Mouse (Mus musculus) ES-E14 (cell line): ENCODE measurements around the gene Slc24a4. TPM values are rescaled to one million over a fixed set of nuclear protein-coding genes. Genes with fewer than 3 reads are reported as not detected.
"Not testable (repeated sequence)": the region's sequence is repeated elsewhere in the genome, so short reads cannot be mapped to it uniquely, and the experiment has no call there.

Experiments
- DNase-seq: peaks from one replicate; pipeline ENCODE4 v3.0.0-alpha.2; 2013; ENCODE audit warnings: low read depth, low spot score
- H3K27ac ChIP-seq: 2 replicates; pipeline ENCODE4 v1.5.1; 2012; ENCODE audit warnings: low read depth, mild to moderate bottlenecking, low read length, moderate library complexity, mixed read lengths; ENCODE audit not compliant: poor library complexity, insufficient read depth, severe bottlenecking
- H3K36me3 ChIP-seq: 2 replicates; pipeline ENCODE4 v1.6.1; 2012; ENCODE audit warnings: mild to moderate bottlenecking, low read length, moderate library complexity, mixed read lengths; ENCODE audit not compliant: control insufficient read depth, poor library complexity, insufficient read depth, severe bottlenecking
- H3K4me1 ChIP-seq, 2 experiments: fragments of 150-350 bp in 1 of 2; sonication (generic) in 1 of 2; 2 replicates each; pipeline ENCODE4 v1.6.1; 2012; ENCODE audit warnings: low read length in 2 of 2, mild to moderate bottlenecking in 1 of 2, mixed read lengths in 1 of 2; ENCODE audit not compliant: control insufficient read depth in 2 of 2, insufficient read depth in 2 of 2, poor library complexity in 1 of 2
- H3K4me3 ChIP-seq, 2 experiments: fragments of 150-350 bp in 1 of 2; sonication (generic) in 1 of 2; 2 replicates each; pipeline ENCODE4 v1.5.1; 2012; ENCODE audit warnings: low read length in 2 of 2, low read depth in 1 of 2, mild to moderate bottlenecking in 1 of 2, mixed read lengths in 1 of 2; ENCODE audit not compliant: insufficient read depth in 1 of 2, poor library complexity in 1 of 2, severe bottlenecking in 1 of 2
- H3K9ac ChIP-seq: 2 replicates; pipeline ENCODE4 v1.6.1; 2012; ENCODE audit warnings: low read depth, mild to moderate bottlenecking, low read length, mixed read lengths; ENCODE audit not compliant: poor library complexity, insufficient read depth, severe bottlenecking
- H3K9me3 ChIP-seq: fragments of 150-350 bp; sonication (generic); 2 replicates; pipeline ENCODE4 v1.6.1; 2012; ENCODE audit warnings: low read depth, mild to moderate bottlenecking, low read length; ENCODE audit not compliant: control insufficient read depth, insufficient read depth
- CHD2 ChIP-seq: IDR thresholded peaks from 2 replicates; pipeline ENCODE4 v1.6.1; 2014; ENCODE audit warnings: mild to moderate bottlenecking, low read depth, low read length, inconsistent platforms
- HCFC1 ChIP-seq: IDR thresholded peaks from 2 replicates; pipeline ENCODE4 v1.6.1; 2012; ENCODE audit warnings: low read length, inconsistent platforms, borderline replicate concordance; ENCODE audit not compliant: insufficient read depth
- MAFK ChIP-seq: IDR thresholded peaks from 2 replicates; pipeline ENCODE4 v1.6.1; 2014; ENCODE audit warnings: mild to moderate bottlenecking, low read depth, low read length, inconsistent platforms; ENCODE audit not compliant: insufficient read depth
- ZC3H11A ChIP-seq: IDR thresholded peaks from 2 replicates; pipeline ENCODE4 v1.6.1; 2012; ENCODE audit warnings: low read depth, mild to moderate bottlenecking, inconsistent platforms, low read length, borderline replicate concordance
- ZNF384 ChIP-seq: IDR thresholded peaks from 2 replicates; pipeline ENCODE4 v1.6.1; 2012; ENCODE audit warnings: low read depth, low read length, inconsistent platforms
- in situ Hi-C, 2 experiments: fragments of 600-800 bp; cut with MboI; formaldehyde crosslinking; loops; one replicate each; pipeline ENCODE4 v1.15.1; 2025; ENCODE audit warnings: low sequenced_read_pairs in 2 of 2, inconsistent platforms in 1 of 2; ENCODE audit not compliant: unreplicated experiment in 2 of 2
- total RNA-seq: library from RNA; depleted of rRNA; stranded (reverse); fragments of 300-350 nt; gene quantifications from 2 replicates; pipeline ENCODE4 v1.2.3, GENCODE M21; 2012

The Slc24a4 gene
- total RNA-seq, 1 experiment = 0.27 TPM

DNA sequence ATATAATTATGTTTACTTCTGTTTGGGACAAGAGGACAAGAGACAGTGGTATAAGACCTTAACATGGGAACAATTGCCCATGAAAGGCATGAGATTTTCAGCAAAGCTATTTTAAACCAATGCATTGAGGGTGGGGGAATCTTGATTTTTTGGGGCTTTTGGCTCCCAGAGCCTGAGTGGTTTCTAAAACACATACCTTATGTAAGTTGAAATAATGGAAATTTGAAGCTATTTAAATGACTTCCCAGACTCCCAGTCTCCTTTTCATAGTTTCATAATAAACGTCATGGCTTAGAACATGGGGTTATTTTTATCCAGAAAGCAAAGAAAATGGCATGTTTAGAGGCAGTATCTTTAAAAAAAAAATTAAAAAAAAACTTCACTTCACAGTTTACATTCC lies 77.9 kb downstream of the Slc24a4 start:
- in situ Hi-C loops = no loop called here
- H3K9ac ChIP-seq = no peak overlapping the region
- no peak for TF ChIP-seq HCFC1
- TF ChIP-seq ZNF384 = no peak
- no peak for TF ChIP-seq ZC3H11A
- no peak for TF ChIP-seq MAFK
- no peak for TF ChIP-seq CHD2
- H3K9me3 ChIP-seq = no peaks in the 10 kb centered on the region
- no peaks in the 10 kb centered on the region for H3K36me3 ChIP-seq
- H3K27ac ChIP-seq = no peak overlapping the region
- DNase-seq = no peak
- no peaks in the 10 kb centered on the region; a peak in 1 of 4 replicates for H3K4me1 ChIP-seq
- no peak overlapping the region for H3K4me3 ChIP-seq

DNA sequence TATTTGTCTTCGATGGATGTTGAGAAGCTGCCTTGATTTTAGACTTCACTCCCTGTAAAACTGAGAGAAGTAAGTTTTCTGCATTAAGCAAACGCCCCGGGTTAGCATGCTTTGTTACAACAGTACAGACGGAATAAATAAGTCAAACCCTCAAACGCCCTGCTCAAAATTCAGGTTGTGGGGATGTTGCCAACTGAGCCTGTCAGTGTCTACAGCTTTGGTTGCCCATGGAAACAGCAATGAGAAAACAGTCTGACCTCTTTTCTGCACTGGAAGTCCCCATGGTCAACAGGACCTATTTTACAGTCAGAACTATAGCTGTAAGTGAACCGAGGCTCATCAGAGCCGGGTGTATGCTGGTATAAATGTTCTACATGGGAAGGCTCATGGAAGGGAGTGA lies 78.7 kb downstream of the Slc24a4 start:
- Histone ChIP-seq H3K4me1 (no peaks in the 10 kb centered on the region; a peak in 1 of 4 replicates), H3K36me3 (no peaks in the 10 kb centered on the region), H3K9me3 (no peaks in the 10 kb centered on the region), H3K27ac (no peak overlapping the region), H3K4me3 (no peak overlapping the region), H3K9ac (no peak overlapping the region)
- DNase-seq = no peak
- in situ Hi-C loops = no loop called here
- no peak for TF ChIP-seq ZC3H11A
- TF ChIP-seq MAFK = no peak
- no peak for TF ChIP-seq ZNF384
- no peak for TF ChIP-seq HCFC1
- TF ChIP-seq CHD2 = no peak

DNA sequence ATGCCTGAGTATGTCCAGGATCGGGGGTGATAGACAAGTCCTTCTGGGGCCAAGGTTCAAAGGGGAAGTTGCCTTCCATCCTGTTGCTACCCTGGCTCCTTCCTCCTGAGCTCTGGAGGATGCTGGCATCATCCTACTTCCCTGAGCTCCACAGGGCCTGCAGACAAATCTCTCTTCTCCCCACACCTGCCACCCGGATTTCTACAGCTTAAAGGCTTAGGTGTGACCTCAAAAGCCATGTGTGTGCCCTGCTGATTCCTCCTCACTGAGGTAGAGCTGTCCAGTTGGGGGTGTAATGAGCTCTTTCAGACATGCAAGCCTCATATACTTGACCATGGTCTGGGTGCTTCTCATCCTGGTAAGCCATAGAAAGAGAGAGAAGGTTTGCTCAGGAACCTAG lies 82.3 kb downstream of the Slc24a4 start:
- in situ Hi-C loops = no loop called here
- Histone ChIP-seq H3K27ac (no peak overlapping the region), H3K9ac (no peak overlapping the region), H3K4me3 (no peak overlapping the region), H3K4me1 (no peaks in the 10 kb centered on the region; a peak in 1 of 4 replicates), H3K9me3 (no peaks in the 10 kb centered on the region), H3K36me3 (no peaks in the 10 kb centered on the region)
- TF ChIP-seq ZNF384 (no peak), MAFK (no peak), CHD2 (no peak), ZC3H11A (no peak), HCFC1 (no peak)
- DNase-seq = no peak

DNA sequence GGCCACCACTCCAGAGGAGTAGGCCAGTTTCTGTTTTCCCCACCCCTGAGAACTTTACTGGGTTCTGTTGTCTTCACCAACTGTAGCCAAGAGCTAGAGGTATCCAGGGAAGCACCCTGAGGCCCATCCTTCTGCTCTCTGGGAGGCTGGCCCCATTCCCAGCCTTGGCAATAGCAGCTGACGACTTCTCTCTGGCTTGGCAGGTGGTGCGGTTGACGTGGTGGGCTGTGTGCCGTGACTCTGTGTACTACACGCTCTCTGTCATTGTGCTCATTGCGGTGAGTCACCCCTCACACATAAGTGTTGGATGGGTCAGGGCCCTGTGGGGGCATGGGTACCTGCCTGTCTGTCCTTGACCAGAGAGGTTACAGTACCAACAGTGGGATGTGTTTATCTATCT lies 94.9 kb downstream of the Slc24a4 start:
- no peaks in the 10 kb centered on the region for H3K9me3 ChIP-seq
- H3K4me1 ChIP-seq = no peaks in the 10 kb centered on the region
- no peak overlapping the region for H3K9ac ChIP-seq
- H3K36me3 ChIP-seq = no peaks in the 10 kb centered on the region
- no peak for DNase-seq
- no peak overlapping the region for H3K4me3 ChIP-seq
- H3K27ac ChIP-seq = no peak overlapping the region
- TF ChIP-seq ZNF384 (no peak), HCFC1 (no peak), ZC3H11A (no peak), MAFK (no peak), CHD2 (no peak)
- in situ Hi-C loops = no loop called here

DNA sequence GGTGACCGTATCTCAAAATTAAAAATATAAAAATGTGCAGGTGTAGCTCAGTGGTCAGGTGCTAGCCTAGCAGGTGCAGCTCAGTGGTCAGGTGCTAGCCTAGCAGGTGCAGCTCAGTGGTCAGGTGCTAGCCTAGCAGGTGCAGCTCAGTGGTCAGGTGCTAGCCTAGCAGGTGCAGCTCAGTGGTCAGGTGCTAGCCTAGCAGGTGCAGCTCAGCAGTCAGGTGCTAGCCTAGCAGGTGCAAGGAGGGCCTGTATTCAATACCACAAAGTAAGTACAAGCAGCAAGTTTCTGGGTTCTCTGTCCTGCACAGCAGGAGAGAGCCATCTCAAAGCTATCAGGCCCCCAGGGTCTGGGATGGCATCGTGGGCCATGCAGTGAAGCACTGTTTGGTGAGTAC lies 95.6 kb downstream of the Slc24a4 start:
- H3K36me3 ChIP-seq, H3K9ac ChIP-seq, in situ Hi-C loops: not testable (repeated sequence)

More for the DNA sequence above, 95.6 kb downstream of the Slc24a4 start:
- not testable (repeated sequence) for DNase-seq, H3K4me3 ChIP-seq, H3K27ac ChIP-seq, H3K9me3 ChIP-seq, H3K4me1 ChIP-seq
